Mouse (Mus musculus) neural tube, embryonic 13.5 days (tissue): ENCODE results near the gene Kcnq4. TPM values are rescaled to one million over a fixed set of nuclear protein-coding genes. Genes with fewer than 3 reads are reported as not detected.

Experiments used
- ATAC-seq: fragments of 200-750 bp; cut with Nextera tagmentation; 2 replicates; pipeline ENCODE4 v1.8.0; 2017; ENCODE audit warnings: low read depth, mild to moderate bottlenecking, moderate TSS enrichment, moderate library complexity
- H3K27ac ChIP-seq: fragments of 300-500 bp; sonication (generic); replicated peaks from 2 replicates; pipeline ENCODE4 v1.5.1; 2015; ENCODE audit warnings: moderate library complexity, mild to moderate bottlenecking, inconsistent platforms
- H3K27me3 ChIP-seq: fragments of 300-500 bp; sonication (generic); 2 replicates; pipeline ENCODE4 v1.6.1; 2015; ENCODE audit warnings: mild to moderate bottlenecking, inconsistent platforms
- H3K36me3 ChIP-seq: fragments of 300-500 bp; sonication (generic); 2 replicates; pipeline ENCODE4 v1.6.1; 2015; ENCODE audit warnings: mild to moderate bottlenecking, inconsistent platforms
- H3K4me1 ChIP-seq: fragments of 300-500 bp; sonication (generic); replicated peaks from 2 replicates; pipeline ENCODE4 v1.6.1; 2015; ENCODE audit warnings: inconsistent platforms
- H3K4me2 ChIP-seq: fragments of 300-500 bp; sonication (generic); 2 replicates; pipeline ENCODE4 v1.6.1; 2015; ENCODE audit warnings: inconsistent platforms, mild to moderate bottlenecking, moderate library complexity
- H3K4me3 ChIP-seq: fragments of 300-500 bp; sonication (generic); 2 replicates; pipeline ENCODE4 v1.5.1; 2015; ENCODE audit warnings: mild to moderate bottlenecking, inconsistent platforms
- H3K9ac ChIP-seq: fragments of 300-500 bp; sonication (generic); 2 replicates; pipeline ENCODE4 v1.6.1; 2015; ENCODE audit warnings: moderate library complexity, mild to moderate bottlenecking, inconsistent platforms
- H3K9me3 ChIP-seq: fragments of 300-500 bp; sonication (generic); 2 replicates; pipeline ENCODE4 v1.6.1; 2016; ENCODE audit warnings: inconsistent platforms
- WGBS: fragments of 180-500 bp; shearing (Covaris S2); methylation state at CpG from one replicate; pipeline ENCODE4 v1.1.7; 2015; 5-methylcytosine and 5-hydroxymethylcytosine counted together
- polyA plus RNA-seq: library from polyadenylated mRNA; unstranded; fragments of >200 nt; fragmentation: Nextera tagmentation; extraction: Ambion mirVana; gene quantifications from 2 replicates; pipeline ENCODE4 v1.2.1, GENCODE M21; 2015

Kcnq4 gene
- polyA plus RNA-seq, 1 experiment from 2014 or later: 5.8 TPM

DNA sequence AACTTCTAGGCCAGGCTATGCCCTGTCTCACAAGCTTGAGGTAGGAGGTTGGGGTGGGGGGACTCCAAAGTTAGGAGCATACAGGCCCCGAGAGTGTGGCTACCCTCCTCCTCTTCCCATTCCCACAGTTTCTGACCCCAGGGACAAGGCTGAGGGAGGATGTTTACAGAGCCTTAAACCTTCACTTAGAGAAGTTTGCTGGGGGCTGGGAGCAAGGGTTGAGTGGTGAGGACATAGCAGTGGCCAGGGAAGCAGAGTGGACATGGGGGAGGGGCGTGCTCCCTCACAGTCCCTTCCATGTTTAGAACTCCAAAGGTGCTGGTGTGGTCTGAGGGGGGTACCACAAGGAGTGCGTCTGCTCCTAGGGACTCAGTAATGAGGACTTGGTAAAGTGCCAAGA, 4.8 kb downstream of the Kcnq4 start:
- Histone ChIP-seq H3K4me3 (no peak overlapping the region), H3K4me2 (no peak overlapping the region), H3K36me3 (no peaks in the 10 kb centered on the region), H3K27me3 (peaks cover 39% of the 10 kb centered on the region), H3K27ac (no peak overlapping the region), H3K4me1 (peaks cover 33% of the 10 kb centered on the region), H3K9ac (no peak overlapping the region), H3K9me3 (no peaks in the 10 kb centered on the region)
- WGBS: 79% methylated on average over 3 of the region's 3 CpGs
- no peak for ATAC-seq

DNA sequence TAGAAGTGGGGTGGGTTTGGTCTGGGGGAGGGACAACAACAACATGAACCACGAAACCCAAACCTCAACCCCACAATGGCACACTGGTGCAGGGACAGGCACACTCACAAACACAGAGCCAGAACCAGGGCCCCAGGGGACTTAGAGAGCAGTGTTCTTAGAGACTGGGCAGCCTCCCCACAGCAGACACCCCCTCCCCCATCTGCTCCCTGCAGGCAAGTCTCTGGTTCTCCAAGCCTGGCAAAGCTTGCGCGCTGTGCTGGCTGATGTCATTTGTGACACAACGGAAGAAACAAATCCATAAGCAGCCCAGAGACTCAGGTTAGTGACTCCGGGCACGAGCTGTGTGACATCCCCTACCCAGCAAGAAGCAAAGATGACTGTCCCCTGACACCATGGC, 7.1 kb downstream of the Kcnq4 start:
- no peak overlapping the region for H3K27ac ChIP-seq
- H3K9ac ChIP-seq: 0 out of 2 replicates have a peak overlapping the region, but pooled peaks have one; percentile 1
- H3K36me3 ChIP-seq: no peaks in the 10 kb centered on the region
- peaks cover 17% of the 10 kb centered on the region for H3K27me3 ChIP-seq
- ATAC-seq: no peak
- peaks cover 15% of the 10 kb centered on the region for H3K4me1 ChIP-seq
- H3K4me3 ChIP-seq: no peak overlapping the region
- no peak overlapping the region for H3K4me2 ChIP-seq
- 74% methylated on average over 6 of the region's 6 CpGs for WGBS
- H3K9me3 ChIP-seq: no peaks in the 10 kb centered on the region

DNA sequence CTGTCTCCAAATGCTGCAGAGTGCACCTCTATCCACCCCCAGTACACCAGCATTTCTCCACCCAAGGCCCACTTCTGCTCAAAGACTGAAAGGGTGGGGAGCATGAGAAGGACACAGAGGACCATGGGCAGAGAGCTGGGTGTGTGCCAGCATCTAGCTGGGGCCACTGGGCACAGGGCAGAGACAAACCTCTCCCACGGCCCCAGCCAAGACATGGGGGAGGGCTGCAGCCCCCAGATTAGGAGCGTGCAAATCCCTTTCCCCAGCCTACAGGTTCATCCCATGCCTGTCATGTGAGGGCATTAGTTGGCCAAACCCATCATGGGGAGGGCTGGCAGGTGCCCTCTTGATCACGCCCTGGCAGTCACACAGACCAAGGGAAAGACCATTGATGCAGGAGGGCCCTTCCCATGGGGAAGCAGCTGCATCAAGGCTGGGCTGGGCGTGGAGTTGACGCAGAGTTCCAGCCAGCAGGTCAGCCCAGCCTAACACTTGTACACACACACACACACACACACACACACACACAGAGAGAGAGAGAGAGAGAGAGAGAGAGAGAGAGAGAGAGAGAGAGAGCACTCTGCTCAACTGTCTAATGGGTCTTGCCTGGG, 14.3 kb downstream of the Kcnq4 start:
- Histone ChIP-seq H3K9me3 (no peaks in the 10 kb centered on the region), H3K9ac (no peak overlapping the region), H3K36me3 (no peaks in the 10 kb centered on the region), H3K4me1 (peaks cover 22% of the 10 kb centered on the region), H3K4me3 (no peak overlapping the region), H3K27me3 (peaks cover 27% of the 10 kb centered on the region), H3K27ac (no peak overlapping the region), H3K4me2 (no peak overlapping the region)
- 74% methylated on average over 5 of the region's 5 CpGs for WGBS
- ATAC-seq: no peak

DNA sequence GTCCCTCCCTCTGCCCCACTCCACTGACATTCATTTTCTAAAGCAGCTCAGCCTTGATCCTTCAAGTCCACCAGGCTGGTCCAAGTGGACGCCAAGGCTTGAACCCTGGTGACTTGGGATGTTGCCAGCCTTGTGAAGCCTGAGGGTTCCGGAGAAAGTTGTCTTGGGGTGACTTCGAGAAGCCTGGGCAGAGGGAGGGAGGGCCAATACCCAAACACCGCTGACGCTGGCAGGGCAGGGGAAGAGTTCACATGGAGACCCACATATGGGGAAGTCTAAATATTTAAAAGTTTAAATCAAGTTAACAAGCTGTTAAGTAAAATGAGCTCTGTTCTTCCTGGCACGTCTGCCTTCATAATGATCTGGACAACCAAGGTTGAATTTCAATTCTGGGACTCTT, 15.7 kb downstream of the Kcnq4 start:
- no peak for ATAC-seq
- H3K4me2 ChIP-seq: no peak overlapping the region
- peaks cover 22% of the 10 kb centered on the region for H3K4me1 ChIP-seq
- H3K27ac ChIP-seq: no peak overlapping the region
- no peak overlapping the region for H3K9ac ChIP-seq
- H3K27me3 ChIP-seq: peaks cover 27% of the 10 kb centered on the region
- H3K4me3 ChIP-seq: no peak overlapping the region
- WGBS: 80% methylated on average over 6 of the region's 6 CpGs
- H3K36me3 ChIP-seq: no peaks in the 10 kb centered on the region
- no peaks in the 10 kb centered on the region for H3K9me3 ChIP-seq

DNA sequence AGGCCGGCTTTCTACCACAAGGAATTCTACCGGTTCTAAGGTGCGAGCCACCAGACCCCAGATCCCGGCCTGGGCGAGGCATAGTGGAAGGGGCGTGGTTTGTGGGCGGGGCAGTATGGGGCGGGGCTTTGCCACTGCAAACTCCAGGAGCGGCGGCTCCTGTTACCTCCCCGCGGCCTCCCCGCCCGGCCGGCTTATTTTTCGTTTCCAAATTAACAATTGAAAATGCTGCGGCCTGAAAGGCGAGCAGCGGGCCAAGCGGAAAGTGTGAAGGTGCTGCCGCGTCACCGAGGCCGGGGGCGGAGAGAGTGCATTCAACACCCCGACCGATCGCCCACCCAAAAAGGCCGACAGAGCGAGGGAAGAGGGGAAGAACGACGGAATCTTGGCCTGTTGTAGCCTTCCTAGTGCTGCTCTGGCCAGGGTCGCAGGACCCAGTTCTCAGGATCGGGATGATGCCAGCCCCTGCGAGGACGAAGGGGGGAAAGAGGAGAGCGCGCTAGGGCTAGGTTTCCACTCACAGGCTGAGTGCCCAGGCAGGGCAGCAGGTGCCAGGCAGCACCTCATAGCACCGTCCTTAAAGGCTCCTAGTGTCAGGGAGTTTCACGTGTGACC, 17.3 kb downstream of the Kcnq4 start:
- H3K27ac ChIP-seq: no peak overlapping the region
- peak; percentile 81 for ATAC-seq
- WGBS: under 1% methylated on average over 40 of the region's 40 CpGs
- peak overlapping the region; percentile 49 for H3K4me3 ChIP-seq
- H3K36me3 ChIP-seq: no peaks in the 10 kb centered on the region
- H3K9me3 ChIP-seq: no peaks in the 10 kb centered on the region
- peak overlapping the region; percentile 83 for H3K4me2 ChIP-seq
- peaks cover 27% of the 10 kb centered on the region for H3K27me3 ChIP-seq
- peaks cover 22% of the 10 kb centered on the region for H3K4me1 ChIP-seq
- H3K9ac ChIP-seq: peak overlapping the region; percentile 68

DNA sequence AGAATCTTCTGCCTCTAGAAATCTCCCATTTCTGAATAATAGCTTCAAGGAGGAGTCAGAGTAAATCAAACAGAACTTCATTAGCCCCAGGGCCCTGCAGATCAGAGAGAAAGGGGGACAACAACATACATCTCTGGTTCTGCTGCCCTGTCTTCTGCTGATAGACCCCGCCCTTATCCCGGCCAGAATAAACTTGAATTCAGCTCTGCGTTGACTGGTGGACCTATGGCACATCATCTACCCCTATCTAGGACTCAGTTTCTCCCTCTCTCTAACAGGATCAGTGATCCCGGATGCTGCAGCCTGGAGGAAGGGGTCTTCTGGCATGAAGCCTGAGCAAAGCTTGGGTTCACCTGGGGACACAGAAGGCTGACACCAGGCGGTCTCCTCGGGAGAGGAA, 17.8 kb downstream of the Kcnq4 start:
- H3K27ac ChIP-seq: no peak overlapping the region

DNA sequence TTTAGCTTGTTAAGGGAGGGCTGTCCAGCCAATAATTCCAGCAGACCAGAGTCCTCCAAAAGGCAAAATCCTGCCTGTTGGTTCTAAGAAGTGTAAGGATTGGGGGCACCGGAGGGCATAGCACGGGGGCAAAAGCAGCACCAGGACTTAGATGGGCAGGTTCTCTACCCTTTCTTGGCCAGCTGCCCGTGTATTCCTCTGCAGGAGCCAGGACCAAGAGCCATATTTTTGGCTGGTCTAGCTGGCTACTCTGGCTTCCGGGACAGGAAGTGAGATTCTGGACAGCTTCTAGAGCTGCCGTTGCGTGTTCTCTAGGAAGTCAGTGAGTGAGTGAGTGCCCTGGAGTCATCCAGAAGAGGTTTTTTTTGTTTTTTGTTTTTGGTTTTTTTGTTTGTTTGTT, 18.3 kb downstream of the Kcnq4 start:
- WGBS: 72% methylated on average over 6 of the region's 6 CpGs
- no peak for ATAC-seq

More for the DNA sequence above, 17.8 kb downstream of the Kcnq4 start:
- H3K4me3 ChIP-seq: peak overlapping the region; percentile 49
- no peaks in the 10 kb centered on the region for H3K9me3 ChIP-seq
- peak overlapping the region; percentile 68; the same call in 1 of the 2 replicates for H3K9ac ChIP-seq
- no peaks in the 10 kb centered on the region for H3K36me3 ChIP-seq
- peaks cover 27% of the 10 kb centered on the region for H3K27me3 ChIP-seq
- WGBS: 28% methylated on average over 6 of the region's 6 CpGs
- H3K4me1 ChIP-seq: peaks cover 22% of the 10 kb centered on the region
- ATAC-seq: no peak
- H3K4me2 ChIP-seq: peak overlapping the region; percentile 83

GRCm38 (mm10) chr4:120729441-120729840, 19.0 kb downstream of the Kcnq4 start:
- Histone ChIP-seq H3K4me1 (peaks cover 22% of the 10 kb centered on the region), H3K27ac (no peak overlapping the region), H3K4me3 (no peak overlapping the region), H3K4me2 (no peak overlapping the region), H3K27me3 (peaks cover 29% of the 10 kb centered on the region), H3K9me3 (no peaks in the 10 kb centered on the region), H3K36me3 (no peaks in the 10 kb centered on the region), H3K9ac (no peak overlapping the region)
- no peak for ATAC-seq
- WGBS: 63% methylated on average over 6 of the region's 6 CpGs

More for the DNA sequence above, 18.3 kb downstream of the Kcnq4 start:
- no peaks in the 10 kb centered on the region for H3K9me3 ChIP-seq
- no peak overlapping the region for H3K27ac ChIP-seq
- no peak overlapping the region for H3K4me2 ChIP-seq
- H3K9ac ChIP-seq: no peak overlapping the region
- H3K4me1 ChIP-seq: peaks cover 22% of the 10 kb centered on the region
- peaks cover 27% of the 10 kb centered on the region for H3K27me3 ChIP-seq
- H3K36me3 ChIP-seq: no peaks in the 10 kb centered on the region
- H3K4me3 ChIP-seq: no peak overlapping the region

DNA sequence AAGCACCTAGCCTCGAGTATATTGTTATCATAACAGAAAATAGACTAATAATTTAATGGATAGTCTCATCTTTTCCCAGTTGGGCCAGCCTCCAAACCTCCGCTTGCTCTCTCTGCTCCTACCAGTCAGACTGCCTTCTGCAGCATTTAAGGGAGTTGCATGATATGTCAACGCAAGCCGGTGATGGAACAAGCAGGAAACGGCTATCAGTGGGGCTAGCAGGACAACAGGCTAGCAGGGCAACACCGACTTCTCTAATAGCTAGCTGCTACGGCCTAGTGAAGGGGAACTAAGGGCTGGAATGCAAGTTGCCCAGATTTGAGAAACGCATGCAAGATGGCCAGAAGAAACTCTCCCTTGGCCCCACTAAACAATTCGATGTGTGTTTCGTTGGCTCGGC, 20.6 kb downstream of the Kcnq4 start:
- ATAC-seq: no peak
- Histone ChIP-seq H3K27ac (no peak overlapping the region), H3K9me3 (no peaks in the 10 kb centered on the region), H3K9ac (no peak overlapping the region), H3K4me3 (no peak overlapping the region), H3K4me2 (no peak overlapping the region), H3K4me1 (peaks cover 13% of the 10 kb centered on the region), H3K36me3 (no peaks in the 10 kb centered on the region), H3K27me3 (peaks cover 27% of the 10 kb centered on the region)
- 84% methylated on average over 11 of the region's 11 CpGs for WGBS

DNA sequence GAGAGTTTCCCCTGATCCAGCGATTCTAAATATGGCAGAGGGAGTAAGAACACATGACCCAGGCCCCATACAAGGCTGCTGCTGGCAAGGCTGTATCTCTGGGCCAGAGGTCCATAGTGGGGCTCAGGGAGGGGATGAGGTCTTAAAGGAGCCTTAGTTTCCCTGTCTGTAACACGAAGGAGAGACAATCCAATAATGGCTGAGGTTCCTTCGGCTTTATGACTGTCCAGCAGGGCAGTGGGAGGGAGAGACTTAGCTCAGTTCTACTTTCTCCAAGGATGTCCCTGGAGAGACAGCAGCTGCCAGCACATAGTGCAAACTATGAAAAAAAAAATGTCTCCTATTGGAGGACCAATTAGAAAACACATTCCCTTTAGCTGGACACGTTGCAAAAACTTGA, 22.2 kb downstream of the Kcnq4 start:
- Histone ChIP-seq H3K4me1 (peaks cover 6% of the 10 kb centered on the region), H3K9me3 (no peaks in the 10 kb centered on the region), H3K36me3 (no peaks in the 10 kb centered on the region), H3K27ac (no peak overlapping the region), H3K4me2 (no peak overlapping the region), H3K9ac (no peak overlapping the region), H3K4me3 (no peak overlapping the region), H3K27me3 (peaks cover 10% of the 10 kb centered on the region; the same call in 1 of the 2 replicates)
- no peak for ATAC-seq
- WGBS: 61% methylated on average over 4 of the region's 4 CpGs

DNA sequence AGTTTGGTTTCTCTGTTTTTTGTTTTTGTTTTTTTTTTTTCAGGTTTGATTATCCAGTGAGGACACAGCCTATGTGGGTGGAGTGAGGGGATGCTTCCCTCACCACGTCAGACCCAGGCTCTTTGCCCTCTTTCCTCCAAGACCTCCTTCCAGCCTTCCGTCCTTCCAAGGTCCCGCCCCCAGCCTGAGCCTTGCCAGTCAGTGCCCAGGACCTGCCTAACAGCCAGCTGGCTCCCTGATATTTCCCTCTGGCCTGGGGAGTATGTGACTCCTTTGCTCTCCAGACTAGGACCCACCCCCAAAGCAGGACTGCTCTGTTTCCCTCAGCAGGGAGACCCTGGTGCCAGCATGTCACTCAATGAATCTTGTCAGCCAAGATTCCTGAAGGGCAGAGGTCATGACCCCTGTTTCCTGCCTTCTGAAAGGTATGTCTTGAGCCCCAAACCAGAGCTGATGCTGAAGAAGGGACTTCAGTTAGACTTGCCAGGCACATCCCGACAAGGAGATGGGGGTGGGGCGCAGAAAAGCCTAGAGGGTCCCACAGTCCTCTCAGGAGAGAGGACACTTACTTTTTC, 22.8 kb downstream of the Kcnq4 start:
- ATAC-seq: no peak
- no peak overlapping the region for H3K27ac ChIP-seq
- no peaks in the 10 kb centered on the region for H3K36me3 ChIP-seq
- no peak overlapping the region for H3K4me2 ChIP-seq
- 40% methylated on average over 5 of the region's 5 CpGs for WGBS
- H3K9me3 ChIP-seq: no peaks in the 10 kb centered on the region
- H3K4me1 ChIP-seq: peaks cover under 1% of the 10 kb centered on the region; the same call in 1 of the 2 replicates
- no peak overlapping the region for H3K4me3 ChIP-seq
- no peak overlapping the region for H3K9ac ChIP-seq
- H3K27me3 ChIP-seq: peaks cover 6% of the 10 kb centered on the region; the same call in 1 of the 2 replicates

GRCm38 (mm10) chr4:120721574-120721973, 26.8 kb downstream of the Kcnq4 start:
- Histone ChIP-seq H3K36me3 (no peaks in the 10 kb centered on the region), H3K4me1 (peaks cover under 1% of the 10 kb centered on the region), H3K9ac (no peak overlapping the region), H3K4me2 (no peak overlapping the region), H3K27ac (no peak overlapping the region), H3K9me3 (no peaks in the 10 kb centered on the region), H3K27me3 (peaks cover 20% of the 10 kb centered on the region), H3K4me3 (no peak overlapping the region)
- no peak for ATAC-seq
- 48% methylated on average over 2 of the region's 2 CpGs for WGBS
